Mouse (Mus musculus) bone marrow, adult 2 months (tissue): ENCODE data around the gene Soga1.

Experiments
- CTCF ChIP-seq: fragments of 200-500 bp; IDR thresholded peaks from 2 replicates; pipeline ENCODE4 v1.5.1; 2011; ENCODE audit warnings: low read length, control low read depth; ENCODE audit not compliant: control insufficient read depth, insufficient read depth
- POLR2A ChIP-seq: fragments of 200-500 bp; IDR thresholded peaks from 2 replicates; pipeline ENCODE4 v1.6.1; 2011; ENCODE audit warnings: low read depth, mild to moderate bottlenecking, control low read depth, low read length, borderline replicate concordance; ENCODE audit not compliant: control insufficient read depth

DNA sequence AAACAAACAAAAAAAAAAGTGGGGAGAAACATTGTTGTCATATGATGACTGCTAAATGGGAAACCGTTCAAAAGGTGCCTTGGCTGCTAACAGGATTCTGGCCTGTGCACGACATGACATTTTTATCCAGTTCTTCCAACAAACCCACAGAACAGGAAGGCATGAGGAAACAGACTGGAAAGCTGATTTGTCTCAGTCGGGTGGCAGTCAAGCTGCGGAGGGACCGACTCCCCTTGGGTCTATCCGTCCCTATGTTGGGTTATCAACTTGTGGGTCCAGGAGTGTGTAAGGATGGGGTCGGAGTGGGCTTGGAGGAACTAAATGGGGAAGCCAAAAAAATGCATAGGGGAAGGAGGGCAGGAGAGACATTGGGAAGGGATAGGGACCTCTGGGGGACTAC is 37.6 kb downstream of the Soga1 start:
- no peak for TF ChIP-seq POLR2A
- TF ChIP-seq CTCF = no peak
